ENCODE assay signal across 14 mouse cellular contexts in genomic region chr16:76441803-76442448, GRCm38 (mm10).
DNase-seq lines count a peak whose midpoint lies in the region; ATAC-seq and TF ChIP-seq lines count a peak whose summit lies in the region.
"Had no signal": no experiment of that assay in that cellular context is flagged by ENCODE, and none has a peak within 500 bp of the region (broad histone marks: within the 10 kb centered on the region; RNA-seq: fewer than 3 reads in every experiment).

No protein-coding gene starts in this region.

- no peaks in the 10 kb centered on the region for H3K9me3 ChIP-seq in liver, embryonic 14.5 days (ENCODE audit: control insufficient read depth, low read length)
- H3K9me3 ChIP-seq in stomach, embryonic 16.5 days (replicated peaks; ENCODE audit: control insufficient read depth, low read length), result no peaks in the 10 kb centered on the region

- no peaks in the 10 kb centered on the region for H3K27me3 ChIP-seq in liver, embryonic 14.5 days (ENCODE audit: control insufficient read depth, insufficient read depth, low read length)
- H3K27me3 ChIP-seq in stomach, embryonic 16.5 days (ENCODE audit: control insufficient read depth, insufficient read depth, low read length), result no peaks in the 10 kb centered on the region
- no peaks in the 10 kb centered on the region for H3K27me3 ChIP-seq in heart, adult 2 months (ENCODE audit: control insufficient read depth, insufficient read depth, low read length)
- H3K27me3 ChIP-seq: Patski had no signal

- no peak overlapping the region for H3K27ac ChIP-seq in liver, embryonic 14.5 days
- H3K27ac ChIP-seq in stomach, embryonic 16.5 days (ENCODE audit: low read length), result no peak overlapping the region
- no peak overlapping the region for H3K27ac ChIP-seq in heart, adult 2 months

- H3K79me2 ChIP-seq in heart, adult 2 months (replicated peaks; ENCODE audit: control insufficient read depth, insufficient read depth, low read length), result no peaks in the 10 kb centered on the region

- no peak overlapping the region for H3K4me3 ChIP-seq in liver, embryonic 14.5 days (ENCODE audit: insufficient read depth in 1 of 2, low read depth in 2 of 2, low read length in 2 of 2)
- no peak overlapping the region for H3K4me3 ChIP-seq in stomach, embryonic 16.5 days (replicated peaks; ENCODE audit: low read length)
- no peak overlapping the region for H3K4me3 ChIP-seq in heart, adult 2 months

- no peak for TF ChIP-seq CTCF in liver, embryonic 14.5 days (IDR thresholded peaks at IDR 0.05; ENCODE audit: low read depth)
- no peak for TF ChIP-seq CTCF in heart, adult 2 months (IDR thresholded peaks at IDR 0.05)

- peak; percentile 11 for DNase-seq in lung, postnatal 36 days
- DNase-seq in lung, postnatal 4 days, result no peak
- DNase-seq in liver, embryonic 14.5 days (ENCODE audit: low read depth in 3 of 3, low spot score in 3 of 3), result peak in 2 of 3 experiments; percentile 12 to 19
- DNase-seq in heart, postnatal 36 days, result no peak
- DNase-seq in heart, adult 2 months, result no peak
- DNase-seq: cerebellum, adult 9-10 months; heart, postnatal 14 days; kidney, adult 11 months; right cerebral cortex, postnatal 25 days had no signal

- TF ChIP-seq EP300 in liver, embryonic 14.5 days (IDR thresholded peaks at IDR 0.05; ENCODE audit: low read depth), result no peak
- TF ChIP-seq EP300 in heart, adult 2 months (IDR thresholded peaks at IDR 0.05; ENCODE audit: insufficient read depth, low read depth, low read length), result no peak

- intact Hi-C loops in heart, postnatal 36 days (cut with DNase I), result no loop called here
- intact Hi-C loops in heart, adult 2 months (cut with DNase I), result loop anchor here (5.0 kb wide), 1 partner anchor 95 kb away; no protein-coding TSS in a partner anchor

- no peak for TF ChIP-seq POLR2A in heart, adult 2 months (IDR thresholded peaks at IDR 0.05; ENCODE audit: insufficient read depth, low read depth, low read length)

- ATAC-seq in hematopoietic stem cell, adult 5-6 weeks (replicated peaks in 1 of 2; ENCODE audit: insufficient read depth in 1 of 2, low FRiP score in 2 of 2, low TSS enrichment in 1 of 2, low read depth in 1 of 2, poor library complexity in 2 of 2, severe bottlenecking in 2 of 2), result peak; percentile 50 to 61
- peak; percentile 90 for ATAC-seq in liver, embryonic 14.5 days (ENCODE audit: insufficient read depth)
- ATAC-seq in stomach, embryonic 16.5 days (ENCODE audit: insufficient read depth, low FRiP score), result peak; percentile 76; the same call in 1 of the 2 replicates
- ATAC-seq in erythroblast, adult 5-6 weeks (replicated peaks; ENCODE audit: low FRiP score, poor library complexity, severe bottlenecking), result no peak
- ATAC-seq: Patski had no signal

- no peaks in the 10 kb centered on the region for H3K36me3 ChIP-seq in liver, embryonic 14.5 days (replicated peaks; ENCODE audit: control insufficient read depth, insufficient read depth, low read depth)
- H3K36me3 ChIP-seq in stomach, embryonic 16.5 days (ENCODE audit: control insufficient read depth, insufficient read depth, low read length), result no peaks in the 10 kb centered on the region
- no peaks in the 10 kb centered on the region for H3K36me3 ChIP-seq in heart, adult 2 months (ENCODE audit: control insufficient read depth, insufficient read depth, low read length)

- peaks cover 8 to 12% of the 10 kb centered on the region in 2 experiments; a peak in 3 of 4 replicates for H3K4me1 ChIP-seq in liver, embryonic 14.5 days (replicated peaks; ENCODE audit: control insufficient read depth in 2 of 2, insufficient read depth in 2 of 2, low read length in 1 of 2)
- no peaks in the 10 kb centered on the region for H3K4me1 ChIP-seq in stomach, embryonic 16.5 days (ENCODE audit: control insufficient read depth, insufficient read depth, low read length)
- H3K4me1 ChIP-seq in heart, adult 2 months (ENCODE audit: control insufficient read depth, insufficient read depth, low read length), result no peaks in the 10 kb centered on the region; the same call in 1 of the 2 replicates

- no peak overlapping the region; the same call in 1 of the 2 replicates for H3K9ac ChIP-seq in liver, embryonic 14.5 days (replicated peaks)
- no peak overlapping the region for H3K9ac ChIP-seq in stomach, embryonic 16.5 days (ENCODE audit: low read length)
- no peak overlapping the region for H3K9ac ChIP-seq in heart, adult 2 months (ENCODE audit: low read depth, low read length)

- H3K4me2 ChIP-seq in liver, embryonic 14.5 days (ENCODE audit: low read depth), result 0 out of 2 replicates have a peak overlapping the region, but pooled peaks have one; percentile 5
- H3K4me2 ChIP-seq in stomach, embryonic 16.5 days (ENCODE audit: low read depth, low read length), result no peak overlapping the region
- H3K4me2 ChIP-seq: midbrain, embryonic 11.5 days had no signal

- 16% methylated on average over 5 of the region's 5 CpGs for WGBS in liver, embryonic 14.5 days (ENCODE audit: insufficient replicate concordance)
- 28% methylated on average over 5 of the region's 5 CpGs for WGBS in stomach, embryonic 16.5 days
- WGBS in heart, adult 2 months, result 47% methylated on average over 4 of the region's 5 CpGs

Comparison
In these comparisons a context has a peak if more than half of its experiments do, and no peak if none do; other contexts are left out.
1. DNase-seq: peak in lung, postnatal 36 days (single experiment) and liver, embryonic 14.5 days (2 of 3); none in lung, postnatal 4 days (0 of 2), heart, postnatal 36 days (0 of 2) and heart, adult 2 months (0 of 2).